In the genomic region with DNA sequence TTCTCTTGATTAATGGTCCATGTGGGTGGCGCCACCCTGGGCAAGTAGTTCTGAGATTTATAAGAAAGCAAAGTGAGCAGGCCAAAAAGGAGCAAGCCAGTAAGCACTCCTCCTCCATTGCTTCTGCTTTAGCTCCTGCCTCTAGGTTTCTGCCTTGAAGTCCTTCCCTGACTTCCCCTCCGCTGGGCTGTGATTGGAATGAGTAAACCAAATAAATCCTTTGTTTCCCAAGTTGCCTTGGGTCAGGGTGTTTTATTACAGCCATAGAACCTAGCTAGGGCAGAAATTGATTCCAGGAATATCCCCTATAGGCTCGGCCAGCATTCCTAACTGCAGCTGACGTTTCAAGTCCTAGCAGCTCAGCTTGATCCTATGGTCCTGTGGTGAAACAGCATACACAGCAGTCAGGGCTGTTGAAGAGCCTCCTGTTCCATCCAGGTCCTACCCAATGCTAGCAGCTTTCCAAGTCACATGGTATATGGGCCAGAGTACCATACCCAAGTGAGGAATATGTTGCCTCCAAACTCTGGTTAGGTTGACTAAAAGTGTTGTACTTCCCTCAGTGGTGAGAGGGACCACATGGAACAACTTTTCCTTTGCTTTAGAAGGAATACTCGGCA, we compare ENCODE assay signal across 20 mouse cellular contexts. TPM values are rescaled to one million over a fixed set of nuclear protein-coding genes. Genes with fewer than 3 reads are reported as not detected.
DNase-seq lines count a peak whose midpoint lies in the region; ATAC-seq lines count a peak whose summit lies in the region.
"Had no signal": no experiment of that assay in that cellular context is flagged by ENCODE, and none has a peak within 500 bp of the region (broad histone marks: within the 10 kb centered on the region; RNA-seq: fewer than 3 reads in every experiment).

No protein-coding gene starts in this region.

- H3K4me1 ChIP-seq in heart, embryonic 10.5 days: no peaks in the 10 kb centered on the region
- H3K4me1 ChIP-seq in heart, embryonic 11.5 days (ENCODE audit: control insufficient read depth, insufficient read depth, low read length): no peaks in the 10 kb centered on the region
- H3K4me1 ChIP-seq in embryonic facial prominence, embryonic 12.5 days: no peaks in the 10 kb centered on the region
- no peaks in the 10 kb centered on the region; the same call in 1 of the 2 replicates for H3K4me1 ChIP-seq in limb, embryonic 12.5 days (replicated peaks)
- H3K4me1 ChIP-seq: embryonic facial prominence, embryonic 15.5 days; forebrain, embryonic 15.5 days; hindbrain, embryonic 13.5 days had no signal

- peaks cover 41% of the 10 kb centered on the region for H3K36me3 ChIP-seq in heart, embryonic 10.5 days
- H3K36me3 ChIP-seq in heart, embryonic 11.5 days (ENCODE audit: control insufficient read depth, insufficient read depth, low read length): peaks cover 13% of the 10 kb centered on the region
- peaks cover 26% of the 10 kb centered on the region for H3K36me3 ChIP-seq in embryonic facial prominence, embryonic 12.5 days
- H3K36me3 ChIP-seq in limb, embryonic 12.5 days: peaks cover 35% of the 10 kb centered on the region

- peak; percentile 65 for DNase-seq in heart, embryonic 10.5 days (ENCODE audit: low spot score)
- peak; percentile 13 for DNase-seq in R1 (ENCODE audit: low read depth, low spot score)
- no peak for DNase-seq in lung, postnatal 4 days
- DNase-seq: adrenal gland, postnatal 14 days; cerebellum, adult 11-12 months; cerebellum, adult 9-10 months; cerebellum, postnatal 25 days; gastrocnemius, postnatal 10 days; heart, postnatal 10 days had no signal

- H3K27me3 ChIP-seq in heart, embryonic 10.5 days (ENCODE audit: insufficient read depth, poor library complexity, severe bottlenecking): no peaks in the 10 kb centered on the region
- H3K27me3 ChIP-seq in heart, embryonic 11.5 days (ENCODE audit: control insufficient read depth, insufficient read depth, low read length): no peaks in the 10 kb centered on the region
- H3K27me3 ChIP-seq in embryonic facial prominence, embryonic 12.5 days: no peaks in the 10 kb centered on the region
- H3K27me3 ChIP-seq in limb, embryonic 12.5 days: no peaks in the 10 kb centered on the region
- H3K27me3 ChIP-seq: embryonic facial prominence, embryonic 15.5 days; forebrain, embryonic 15.5 days; hindbrain, embryonic 13.5 days had no signal

- no peak overlapping the region for H3K27ac ChIP-seq in heart, embryonic 10.5 days
- no peak overlapping the region for H3K27ac ChIP-seq in heart, embryonic 11.5 days (ENCODE audit: low read depth, low read length)
- 0 out of 2 replicates have a peak overlapping the region, but pooled peaks have one; percentile 30 for H3K27ac ChIP-seq in embryonic facial prominence, embryonic 12.5 days
- H3K27ac ChIP-seq in limb, embryonic 12.5 days: no peak overlapping the region
- H3K27ac ChIP-seq: embryonic facial prominence, embryonic 15.5 days; forebrain, embryonic 15.5 days; hindbrain, embryonic 13.5 days; hindbrain, postnatal 0 days had no signal

- no peaks in the 10 kb centered on the region for H3K9me3 ChIP-seq in heart, embryonic 10.5 days
- no peaks in the 10 kb centered on the region for H3K9me3 ChIP-seq in heart, embryonic 11.5 days (replicated peaks; ENCODE audit: control insufficient read depth, low read length)
- no peaks in the 10 kb centered on the region for H3K9me3 ChIP-seq in embryonic facial prominence, embryonic 12.5 days
- no peaks in the 10 kb centered on the region for H3K9me3 ChIP-seq in limb, embryonic 12.5 days
- H3K9me3 ChIP-seq: embryonic facial prominence, embryonic 15.5 days; forebrain, embryonic 15.5 days; G1E; hindbrain, embryonic 13.5 days had no signal

- no peak overlapping the region for H3K9ac ChIP-seq in heart, embryonic 11.5 days (ENCODE audit: low read depth, low read length)
- no peak overlapping the region for H3K9ac ChIP-seq in embryonic facial prominence, embryonic 12.5 days
- no peak overlapping the region for H3K9ac ChIP-seq in limb, embryonic 12.5 days (replicated peaks)
- H3K9ac ChIP-seq: embryonic facial prominence, embryonic 15.5 days; forebrain, embryonic 15.5 days; hindbrain, embryonic 13.5 days had no signal

- no peak overlapping the region for H3K4me3 ChIP-seq in heart, embryonic 10.5 days
- H3K4me3 ChIP-seq in heart, embryonic 11.5 days (ENCODE audit: low read depth, low read length): no peak overlapping the region
- no peak overlapping the region for H3K4me3 ChIP-seq in embryonic facial prominence, embryonic 12.5 days
- no peak overlapping the region for H3K4me3 ChIP-seq in limb, embryonic 12.5 days (replicated peaks)
- H3K4me3 ChIP-seq: embryonic facial prominence, embryonic 15.5 days; forebrain, embryonic 15.5 days; hindbrain, embryonic 13.5 days had no signal

- no peak for ATAC-seq in heart, embryonic 11.5 days (replicated peaks; ENCODE audit: insufficient number of reproducible peaks, low FRiP score, low TSS enrichment)
- ATAC-seq in embryonic facial prominence, embryonic 12.5 days (ENCODE audit: insufficient number of reproducible peaks, insufficient read depth, low FRiP score, low TSS enrichment): peak; percentile 47; the same call in 1 of the 2 replicates
- ATAC-seq in limb, embryonic 12.5 days (ENCODE audit: insufficient number of reproducible peaks, insufficient read depth, low FRiP score, low TSS enrichment, low read depth): 0 out of 2 replicates have a peak, but pooled peaks have one; percentile 37
- no peak for ATAC-seq in erythroblast, adult 5-6 weeks (replicated peaks; ENCODE audit: low FRiP score, poor library complexity, severe bottlenecking)
- ATAC-seq in CD4-positive, CD25-positive, alpha-beta regulatory T cell, adult 4 months: no peak
- ATAC-seq: activated CD4-positive, CD25-positive, alpha-beta regulatory T cell, adult 4 months; forebrain, embryonic 15.5 days; hindbrain, postnatal 0 days had no signal

- H3K4me2 ChIP-seq in heart, embryonic 11.5 days: no peak overlapping the region
- no peak overlapping the region for H3K4me2 ChIP-seq in embryonic facial prominence, embryonic 12.5 days (replicated peaks)
- H3K4me2 ChIP-seq in limb, embryonic 12.5 days: no peak overlapping the region
- H3K4me2 ChIP-seq: embryonic facial prominence, embryonic 15.5 days; forebrain, embryonic 15.5 days; hindbrain, embryonic 13.5 days had no signal

- whole genome bisulfite sequencing in heart, embryonic 10.5 days: 89% methylated on average over 5 of the region's 5 CpGs
- 75% methylated on average over 5 of the region's 5 CpGs for WGBS in heart, embryonic 11.5 days (ENCODE audit: insufficient replicate concordance)
- 55% methylated on average over 5 of the region's 5 CpGs for WGBS in embryonic facial prominence, embryonic 12.5 days
- WGBS in limb, embryonic 12.5 days: 52% methylated on average over 5 of the region's 5 CpGs

RNA-seq across cellular contexts. Expression of gene Rars2, which starts 25.1 kb away (rescaled TPM):
- 63.1 and 68.0 TPM in 2 replicates for polyA plus RNA-seq in heart, embryonic 10.5 days (2016; fragmentation: Nextera tagmentation; extraction: Ambion mirVana)
- polyA plus RNA-seq in heart, embryonic 11.5 days (2014; fragmentation: Nextera tagmentation; extraction: Ambion mirVana): 54.8 and 56.3 TPM in 2 replicates
- polyA plus RNA-seq in embryonic facial prominence, embryonic 12.5 days (2016; fragmentation: Nextera tagmentation; extraction: Ambion mirVana): 71.3 and 73.5 TPM in 2 replicates
- 70.1 and 71.6 TPM in 2 replicates for polyA plus RNA-seq in limb, embryonic 12.5 days (2016; fragmentation: Nextera tagmentation; extraction: Ambion mirVana)
- 9.2 and 10.0 TPM in 2 replicates for total RNA-seq in erythroblast, adult 5-6 weeks (2015; ENCODE audit: low replicate concordance)
- 5.4 and 7.3 TPM in 2 replicates for total RNA-seq in erythroblast, adult 5-6 weeks (2017; ENCODE audit: low replicate concordance)
- polyA plus RNA-seq in CD4-positive, CD25-positive, alpha-beta regulatory T cell, adult 4 months (2017; shearing (Covaris generic)): 10 to 100 TPM; 45.6 to 59.2 TPM

RNA-seq across cellular contexts. Expression of gene Orc3, which starts 25.1 kb away (rescaled TPM):
- polyA plus RNA-seq in heart, embryonic 10.5 days (2016; fragmentation: Nextera tagmentation; extraction: Ambion mirVana): 84.3 and 85.2 TPM in 2 replicates
- polyA plus RNA-seq in heart, embryonic 11.5 days (2014; fragmentation: Nextera tagmentation; extraction: Ambion mirVana): 84.7 and 90.1 TPM in 2 replicates
- polyA plus RNA-seq in embryonic facial prominence, embryonic 12.5 days (2016; fragmentation: Nextera tagmentation; extraction: Ambion mirVana): 105 and 111 TPM in 2 replicates
- 105 and 109 TPM in 2 replicates for polyA plus RNA-seq in limb, embryonic 12.5 days (2016; fragmentation: Nextera tagmentation; extraction: Ambion mirVana)
- 23.8 and 25.7 TPM in 2 replicates for total RNA-seq in erythroblast, adult 5-6 weeks (2015; ENCODE audit: low replicate concordance)
- total RNA-seq in erythroblast, adult 5-6 weeks (2017; ENCODE audit: low replicate concordance): 25.9 and 27.4 TPM in 2 replicates
- 100 to 1,000 TPM; 101 to 113 TPM for polyA plus RNA-seq in CD4-positive, CD25-positive, alpha-beta regulatory T cell, adult 4 months (2017; shearing (Covaris generic))

RNA-seq across cellular contexts. Expression of gene Slc35a1, which starts 47.4 kb away (rescaled TPM):
- polyA plus RNA-seq in heart, embryonic 10.5 days (2016; fragmentation: Nextera tagmentation; extraction: Ambion mirVana): 53.0 and 58.0 TPM in 2 replicates
- 50.5 and 51.0 TPM in 2 replicates for polyA plus RNA-seq in heart, embryonic 11.5 days (2014; fragmentation: Nextera tagmentation; extraction: Ambion mirVana)
- polyA plus RNA-seq in embryonic facial prominence, embryonic 12.5 days (2016; fragmentation: Nextera tagmentation; extraction: Ambion mirVana): 50.8 and 57.8 TPM in 2 replicates
- polyA plus RNA-seq in limb, embryonic 12.5 days (2016; fragmentation: Nextera tagmentation; extraction: Ambion mirVana): 46.6 and 49.9 TPM in 2 replicates
- 2.3 and 4.0 TPM in 2 replicates for total RNA-seq in erythroblast, adult 5-6 weeks (2015; ENCODE audit: low replicate concordance)
- 2.5 and 3.8 TPM in 2 replicates for total RNA-seq in erythroblast, adult 5-6 weeks (2017; ENCODE audit: low replicate concordance)
- 10 to 100 TPM; 29.6 to 33.9 TPM for polyA plus RNA-seq in CD4-positive, CD25-positive, alpha-beta regulatory T cell, adult 4 months (2017; shearing (Covaris generic))

Comparison
In these comparisons a context has a peak if more than half of its experiments do, and no peak if none do; other contexts are left out.
1. DNase-seq: peak in heart, embryonic 10.5 days (single experiment) and R1 (single experiment); none in lung, postnatal 4 days (0 of 2).
2. ATAC-seq: peak in embryonic facial prominence, embryonic 12.5 days (single experiment) and limb, embryonic 12.5 days (single experiment); none in heart, embryonic 11.5 days (single experiment), erythroblast, adult 5-6 weeks (single experiment) and CD4-positive, CD25-positive, alpha-beta regulatory T cell, adult 4 months (single experiment).